Mouse (Mus musculus): ENCODE measurements around the gene Syce3.

DNA sequence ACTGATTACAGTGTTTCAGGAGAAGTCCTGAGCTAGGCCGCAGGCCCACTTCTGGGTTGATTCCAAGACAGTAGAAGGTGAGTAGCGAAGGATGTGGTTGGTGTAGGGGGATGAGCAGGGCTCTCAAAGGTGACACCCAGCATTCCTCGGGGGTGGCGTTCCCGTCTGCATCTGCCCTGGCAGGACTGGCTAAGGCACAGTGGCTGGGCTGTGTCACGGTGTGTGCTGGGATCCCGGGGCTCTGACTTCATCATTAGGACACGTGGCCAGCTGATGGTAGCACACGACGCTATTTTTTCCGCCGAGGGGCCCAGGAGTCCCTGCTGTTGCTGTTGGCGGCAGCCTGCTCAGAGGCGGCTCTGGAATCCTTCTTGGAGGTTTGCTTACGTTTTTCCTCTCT lies 59.0 kb downstream of the Syce3 start:
- TF ChIP-seq CTCF (IDR thresholded peaks at IDR 0.05; ENCODE audit: borderline replicate concordance, extremely low read depth, insufficient read depth, insufficient read length): no peak
- TF ChIP-seq POLR2A (IDR thresholded peaks at IDR 0.05; ENCODE audit: borderline replicate concordance, extremely low read depth, insufficient read depth, insufficient read length, poor library complexity, severe bottlenecking): no peak

All from brain, embryonic 14.5 days (tissue).